Mouse (Mus musculus) hindbrain, embryonic 16.5 days (tissue): ENCODE measurements around the gene Zfp867. TPM values are rescaled to one million over a fixed set of nuclear protein-coding genes. Genes with fewer than 3 reads are reported as not detected.

Experiments
- ATAC-seq: fragments of 200-750 bp; cut with Nextera tagmentation; 2 replicates; pipeline ENCODE4 v1.8.0; 2017; ENCODE audit warnings: moderate TSS enrichment, moderate library complexity
- H3K27ac ChIP-seq: fragments of 300-500 bp; sonication (generic); 2 replicates; pipeline ENCODE4 v1.5.1; 2014; ENCODE audit warnings: low read depth, mild to moderate bottlenecking, control low read depth, low read length, moderate library complexity
- H3K27me3 ChIP-seq: fragments of 300-500 bp; sonication (generic); replicated peaks from 2 replicates; pipeline ENCODE4 v1.6.1; 2014; ENCODE audit warnings: low read length; ENCODE audit not compliant: control insufficient read depth, insufficient read depth
- H3K36me3 ChIP-seq: fragments of 300-500 bp; sonication (generic); 2 replicates; pipeline ENCODE4 v1.6.1; 2014; ENCODE audit warnings: mild to moderate bottlenecking, low read length, moderate library complexity, mixed read lengths; ENCODE audit not compliant: control insufficient read depth, insufficient read depth
- H3K4me1 ChIP-seq: fragments of 300-500 bp; sonication (generic); 2 replicates; pipeline ENCODE4 v1.6.1; 2014; ENCODE audit warnings: low read depth, low read length; ENCODE audit not compliant: control insufficient read depth, insufficient read depth
- H3K4me2 ChIP-seq: fragments of 300-500 bp; sonication (generic); 2 replicates; pipeline ENCODE4 v1.6.1; 2014; ENCODE audit warnings: mild to moderate bottlenecking, low read length, control low read depth, moderate library complexity
- H3K4me3 ChIP-seq: fragments of 300-500 bp; sonication (generic); 2 replicates; pipeline ENCODE4 v1.5.1; 2014; ENCODE audit warnings: mild to moderate bottlenecking, low read length, control low read depth, moderate library complexity
- H3K9ac ChIP-seq: fragments of 300-500 bp; sonication (generic); 2 replicates; pipeline ENCODE4 v1.6.1; 2014; ENCODE audit warnings: low read depth, mild to moderate bottlenecking, control low read depth, low read length, moderate library complexity
- H3K9me3 ChIP-seq: fragments of 300-500 bp; sonication (generic); 2 replicates; pipeline ENCODE4 v1.6.1; 2014; ENCODE audit warnings: mild to moderate bottlenecking, low read length, moderate library complexity; ENCODE audit not compliant: control insufficient read depth
- WGBS: fragments of 180-500 bp; shearing (Covaris S2); extraction: QIAGEN DNeasy Blood & Tissue Kit; methylation state at CpG from one replicate; pipeline ENCODE4 v1.1.7; 2014; 5-methylcytosine and 5-hydroxymethylcytosine counted together
- polyA plus RNA-seq: library from polyadenylated mRNA; unstranded; fragments of >200 nt; fragmentation: Nextera tagmentation; extraction: Ambion mirVana; gene quantifications from 2 replicates; pipeline ENCODE4 v1.2.1, GENCODE M21; 2015

The Zfp867 gene
- 11.3 and 11.7 TPM in 2 replicates for polyA plus RNA-seq

DNA sequence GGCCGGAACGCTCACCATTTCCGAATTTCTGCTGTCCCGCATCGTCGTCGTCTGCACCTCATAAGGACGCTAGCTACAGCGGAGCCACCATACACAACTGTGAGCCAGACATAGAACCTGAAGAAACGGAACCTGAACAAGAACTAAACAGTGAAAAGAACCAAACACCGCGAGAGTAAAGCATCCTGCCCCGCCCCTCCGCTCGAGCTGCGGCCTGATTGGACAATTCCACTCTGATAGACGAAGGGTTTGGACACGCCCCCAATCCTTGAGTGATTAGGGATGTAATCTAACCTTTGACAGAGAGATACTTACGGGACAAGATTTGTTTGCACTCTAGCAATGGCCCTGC is at the start of gene Zfp867:
Gene Zfp867 (minus strand): TSS at position 149 of the 352 bp plus-strand sequence.
- Histone ChIP-seq H3K9ac (peak within 1 kb of the TSS; percentile 92), H3K36me3 (no peaks in the 10 kb centered on the region), H3K27me3 (no peaks in the 10 kb centered on the region), H3K9me3 (no peaks in the 10 kb centered on the region), H3K4me3 (peak within 1 kb of the TSS; percentile 82), H3K4me2 (peak within 1 kb of the TSS; percentile 80), H3K4me1 (peaks cover 6% of the 10 kb centered on the region), H3K27ac (peak within 1 kb of the TSS; percentile 77)
- under 1% methylated on average over 19 of the region's 19 CpGs for WGBS
- peak; percentile 98 for ATAC-seq

DNA sequence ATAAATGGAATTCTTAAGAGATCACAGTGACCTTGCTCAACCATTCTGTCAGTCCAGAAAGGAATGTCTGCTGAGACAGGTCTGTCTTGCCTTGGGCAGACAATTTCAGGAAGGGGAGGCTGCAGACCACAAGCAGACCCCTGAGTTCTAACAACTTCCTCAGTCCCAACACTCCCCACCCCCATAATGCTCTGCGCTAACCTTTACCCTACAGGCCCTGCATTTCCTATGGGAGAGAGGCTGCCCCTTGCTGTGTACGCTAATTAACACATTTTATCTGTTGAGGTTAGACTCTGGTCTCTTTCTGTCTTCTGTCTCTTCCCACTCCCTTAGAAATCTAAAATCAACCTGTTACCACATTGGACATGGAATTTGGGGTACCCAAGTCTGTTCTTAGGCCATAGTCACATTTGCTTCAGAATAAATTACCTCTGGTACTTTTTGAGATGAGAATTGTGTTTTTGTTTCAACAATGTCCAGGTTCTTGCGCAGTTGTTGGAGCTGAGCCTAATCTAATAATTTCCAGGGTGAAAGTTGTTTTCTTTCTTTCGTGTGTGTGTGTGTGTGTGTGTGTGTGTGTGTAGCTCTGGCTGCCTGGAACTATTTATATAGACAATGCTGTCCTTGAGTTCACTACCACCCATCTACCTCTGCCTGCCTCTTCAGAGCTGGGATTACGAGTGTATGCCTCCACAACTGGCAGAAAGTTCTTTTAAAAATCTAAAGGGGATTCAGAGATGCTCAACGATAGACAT is 47.6 kb upstream of the Zfp867 start:
- H3K4me3 ChIP-seq: no peak overlapping the region
- no peaks in the 10 kb centered on the region for H3K9me3 ChIP-seq
- ATAC-seq: no peak
- no peak overlapping the region for H3K27ac ChIP-seq
- WGBS: 76% methylated on average over 6 of the region's 6 CpGs
- no peak overlapping the region for H3K9ac ChIP-seq
- no peaks in the 10 kb centered on the region for H3K4me1 ChIP-seq
- H3K27me3 ChIP-seq: no peaks in the 10 kb centered on the region
- no peak overlapping the region for H3K4me2 ChIP-seq
- no peaks in the 10 kb centered on the region for H3K36me3 ChIP-seq

DNA sequence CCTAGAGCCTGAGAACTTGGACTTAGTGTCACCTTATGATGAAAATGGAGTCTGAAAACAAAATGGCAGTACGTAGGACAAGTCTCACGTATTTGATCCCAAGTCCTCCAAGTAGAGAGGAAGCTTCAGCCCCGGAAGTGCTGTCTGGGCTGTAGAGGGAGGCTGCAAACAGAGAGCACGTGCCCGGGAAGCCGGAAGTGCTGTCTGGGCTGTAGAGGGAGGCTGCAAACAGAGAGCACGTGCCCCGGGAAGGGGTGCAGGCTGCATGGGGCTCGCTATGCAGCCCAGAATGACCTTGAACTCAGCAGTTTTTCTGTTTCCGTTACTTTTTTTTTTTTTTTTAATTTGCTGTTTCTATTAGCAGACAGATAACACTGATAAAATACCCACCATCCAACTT is 46.0 kb upstream of the Zfp867 start:
- Histone ChIP-seq H3K36me3 (no peaks in the 10 kb centered on the region), H3K4me3 (no peak overlapping the region), H3K4me1 (no peaks in the 10 kb centered on the region), H3K27ac (no peak overlapping the region), H3K9ac (no peak overlapping the region), H3K27me3 (no peaks in the 10 kb centered on the region), H3K9me3 (no peaks in the 10 kb centered on the region), H3K4me2 (no peak overlapping the region)
- 63% methylated on average over 10 of the region's 10 CpGs for WGBS
- ATAC-seq: no peak

DNA sequence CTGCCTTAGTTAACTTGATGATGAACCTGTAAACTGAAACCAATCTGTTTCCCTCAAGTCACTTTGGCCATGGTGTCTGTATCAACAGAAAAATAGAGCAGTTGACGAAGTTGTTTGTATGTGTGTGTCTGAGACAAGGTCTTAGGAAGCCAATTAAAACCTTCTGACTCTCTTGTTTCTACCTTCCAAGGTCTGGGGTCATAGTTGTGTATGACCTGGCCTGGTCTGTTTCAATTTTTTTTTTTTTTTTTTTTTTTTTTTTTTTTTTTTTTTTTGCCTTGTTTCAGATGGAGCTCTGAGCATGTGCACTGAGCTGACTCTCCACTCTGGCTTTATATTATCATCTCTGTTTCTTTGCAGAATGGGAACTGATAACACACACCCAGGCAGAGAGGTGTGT is 45.2 kb upstream of the Zfp867 start:
- Histone ChIP-seq H3K9ac (no peak overlapping the region), H3K4me1 (no peaks in the 10 kb centered on the region), H3K9me3 (no peaks in the 10 kb centered on the region), H3K36me3 (no peaks in the 10 kb centered on the region), H3K4me3 (no peak overlapping the region), H3K27me3 (no peaks in the 10 kb centered on the region), H3K27ac (no peak overlapping the region), H3K4me2 (no peak overlapping the region)
- WGBS: 94% methylated on average over 1 of the region's 1 CpGs
- ATAC-seq: no peak

DNA sequence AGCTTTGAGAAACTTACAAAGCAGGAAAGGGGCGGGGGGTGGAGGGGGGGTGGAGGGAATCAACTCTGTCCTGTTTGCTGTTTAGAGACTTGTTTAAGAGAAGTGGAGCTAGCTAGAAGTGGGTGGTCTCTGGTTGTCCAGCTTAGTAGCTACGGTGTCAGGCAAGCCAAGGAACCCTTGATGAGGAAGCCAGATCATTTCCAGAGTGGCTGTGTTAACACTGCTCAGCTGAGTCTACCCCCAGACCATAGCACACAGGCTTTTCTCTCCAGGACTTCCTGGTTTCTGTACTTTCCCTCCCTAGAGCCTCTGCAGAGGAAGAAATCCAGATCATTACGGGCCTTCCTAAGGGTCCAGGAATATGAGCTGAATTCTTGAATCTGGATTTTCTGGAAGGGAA is 42.5 kb upstream of the Zfp867 start:
- ATAC-seq: no peak
- H3K36me3 ChIP-seq: no peaks in the 10 kb centered on the region
- H3K4me2 ChIP-seq: no peak overlapping the region
- H3K9me3 ChIP-seq: no peaks in the 10 kb centered on the region
- no peaks in the 10 kb centered on the region for H3K4me1 ChIP-seq
- H3K4me3 ChIP-seq: no peak overlapping the region
- WGBS: 81% methylated on average over 3 of the region's 3 CpGs
- no peaks in the 10 kb centered on the region for H3K27me3 ChIP-seq
- H3K27ac ChIP-seq: no peak overlapping the region
- no peak overlapping the region for H3K9ac ChIP-seq

DNA sequence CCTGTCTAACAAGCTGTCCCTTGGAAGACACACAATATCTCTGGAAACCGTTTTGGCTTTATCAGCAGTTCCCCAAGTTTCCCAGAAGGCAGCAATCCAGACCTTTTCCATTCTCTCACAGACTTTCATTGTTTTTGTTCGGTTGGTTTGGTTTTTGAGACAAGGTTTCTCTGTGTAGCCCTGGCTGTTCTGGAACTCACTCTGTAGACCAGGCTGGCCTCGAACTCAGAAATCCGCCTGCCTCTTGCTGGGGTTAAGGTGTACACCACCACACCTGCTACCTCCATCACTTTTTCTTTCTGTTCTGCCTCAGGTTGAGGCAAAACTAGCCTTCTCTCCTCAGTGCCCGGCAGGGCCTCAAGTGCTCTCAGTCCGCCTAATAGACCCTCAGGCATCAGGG is 42.1 kb upstream of the Zfp867 start:
- no peak overlapping the region for H3K27ac ChIP-seq
- no peak overlapping the region for H3K4me2 ChIP-seq
- no peaks in the 10 kb centered on the region for H3K27me3 ChIP-seq
- H3K36me3 ChIP-seq: no peaks in the 10 kb centered on the region
- no peaks in the 10 kb centered on the region for H3K9me3 ChIP-seq
- no peaks in the 10 kb centered on the region for H3K4me1 ChIP-seq
- 78% methylated on average over 6 of the region's 6 CpGs for WGBS
- H3K9ac ChIP-seq: no peak overlapping the region
- no peak for ATAC-seq
- H3K4me3 ChIP-seq: no peak overlapping the region

DNA sequence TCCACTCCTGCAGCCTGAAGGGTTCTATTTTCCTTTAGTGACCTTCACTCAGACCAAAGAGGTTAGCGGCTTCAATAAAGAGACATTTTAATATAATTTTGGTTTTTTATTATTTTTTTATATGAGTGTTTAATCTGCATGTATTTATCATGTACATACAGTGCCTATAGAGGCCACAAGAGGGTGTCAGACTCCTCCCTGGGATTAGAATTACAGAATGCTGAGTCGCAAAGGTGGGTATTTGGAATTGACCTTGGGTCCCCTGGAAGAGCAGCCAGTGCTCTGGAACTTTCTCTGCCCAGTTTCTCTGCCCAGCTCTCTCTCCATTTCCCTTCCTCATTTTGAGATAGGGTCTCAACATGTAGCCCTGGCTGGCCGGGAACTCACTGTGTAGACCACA is 41.3 kb upstream of the Zfp867 start:
- Histone ChIP-seq H3K36me3 (no peaks in the 10 kb centered on the region), H3K27ac (no peak overlapping the region), H3K9ac (no peak overlapping the region), H3K4me1 (no peaks in the 10 kb centered on the region; the same call in 1 of the 2 replicates), H3K4me3 (no peak overlapping the region), H3K4me2 (no peak overlapping the region), H3K9me3 (no peaks in the 10 kb centered on the region), H3K27me3 (no peaks in the 10 kb centered on the region)
- 89% methylated on average over 3 of the region's 3 CpGs for WGBS
- ATAC-seq: no peak

DNA sequence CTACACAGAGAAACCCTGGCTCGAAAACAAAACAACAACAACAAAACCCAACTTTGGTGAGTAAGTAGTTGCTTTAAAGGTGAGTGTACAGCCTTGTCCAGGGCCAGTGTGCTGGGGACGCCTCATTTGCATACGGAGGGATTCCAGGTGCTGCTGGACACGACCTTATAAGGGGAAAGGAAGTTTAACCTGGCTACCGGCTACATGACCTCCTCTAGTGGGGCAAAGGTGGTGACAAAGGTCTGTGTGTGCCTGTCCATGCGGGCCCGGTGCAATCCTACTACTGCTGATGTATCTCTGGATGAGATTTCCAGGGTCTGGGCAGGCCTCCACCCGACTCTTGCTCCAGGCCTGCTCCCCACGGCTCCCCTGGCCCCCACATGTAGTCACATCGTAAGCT is 40.5 kb upstream of the Zfp867 start:
- Histone ChIP-seq H3K36me3 (no peaks in the 10 kb centered on the region), H3K4me1 (peaks cover 2% of the 10 kb centered on the region; the same call in 1 of the 2 replicates), H3K4me3 (no peak overlapping the region), H3K4me2 (no peak overlapping the region), H3K9me3 (no peaks in the 10 kb centered on the region), H3K9ac (no peak overlapping the region), H3K27ac (no peak overlapping the region), H3K27me3 (no peaks in the 10 kb centered on the region)
- 88% methylated on average over 10 of the region's 10 CpGs for WGBS
- ATAC-seq: no peak

DNA sequence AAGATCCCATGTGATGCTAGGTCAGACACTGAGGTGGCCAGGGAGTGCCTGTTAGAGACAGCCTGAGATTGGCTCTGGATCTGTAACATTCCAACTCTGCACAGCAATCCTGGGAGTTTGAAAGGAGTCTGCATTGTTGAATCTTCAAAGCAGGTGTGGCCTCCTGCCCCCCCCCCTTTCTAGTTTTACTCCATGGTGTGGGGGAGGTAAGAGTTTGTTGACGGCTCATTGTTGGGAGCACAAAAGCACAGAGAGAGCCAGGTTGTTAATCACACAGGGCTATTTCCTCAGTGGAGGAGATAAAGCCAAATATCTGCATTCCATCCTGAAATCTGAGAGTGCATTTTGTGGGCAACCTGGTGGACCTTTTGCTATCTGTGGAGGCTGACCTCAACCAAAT is 39.3 kb upstream of the Zfp867 start:
- H3K27me3 ChIP-seq: no peaks in the 10 kb centered on the region
- H3K4me3 ChIP-seq: no peak overlapping the region
- no peaks in the 10 kb centered on the region for H3K36me3 ChIP-seq
- H3K9me3 ChIP-seq: no peaks in the 10 kb centered on the region
- peaks cover 12% of the 10 kb centered on the region for H3K4me1 ChIP-seq
- no peak for ATAC-seq
- WGBS: 80% methylated on average over 1 of the region's 1 CpGs
- H3K4me2 ChIP-seq: no peak overlapping the region
- H3K27ac ChIP-seq: no peak overlapping the region
- H3K9ac ChIP-seq: no peak overlapping the region
